Mouse (Mus musculus) colon, adult 2 months (tissue): Measurements from ENCODE around the gene Hipk1. TPM values are rescaled to one million over a fixed set of nuclear protein-coding genes. Genes with fewer than 3 reads are reported as not detected.

Source experiments
- polyA plus RNA-seq: library from polyadenylated mRNA; depleted of rRNA; stranded (reverse); fragments of >200 nt; gene quantifications from 2 replicates; pipeline ENCODE4 v1.2.3, GENCODE M21; 2012; rRNA removed

Hipk1 gene
- 71.6 and 85.3 TPM in 2 replicates for polyA plus RNA-seq

DNA sequence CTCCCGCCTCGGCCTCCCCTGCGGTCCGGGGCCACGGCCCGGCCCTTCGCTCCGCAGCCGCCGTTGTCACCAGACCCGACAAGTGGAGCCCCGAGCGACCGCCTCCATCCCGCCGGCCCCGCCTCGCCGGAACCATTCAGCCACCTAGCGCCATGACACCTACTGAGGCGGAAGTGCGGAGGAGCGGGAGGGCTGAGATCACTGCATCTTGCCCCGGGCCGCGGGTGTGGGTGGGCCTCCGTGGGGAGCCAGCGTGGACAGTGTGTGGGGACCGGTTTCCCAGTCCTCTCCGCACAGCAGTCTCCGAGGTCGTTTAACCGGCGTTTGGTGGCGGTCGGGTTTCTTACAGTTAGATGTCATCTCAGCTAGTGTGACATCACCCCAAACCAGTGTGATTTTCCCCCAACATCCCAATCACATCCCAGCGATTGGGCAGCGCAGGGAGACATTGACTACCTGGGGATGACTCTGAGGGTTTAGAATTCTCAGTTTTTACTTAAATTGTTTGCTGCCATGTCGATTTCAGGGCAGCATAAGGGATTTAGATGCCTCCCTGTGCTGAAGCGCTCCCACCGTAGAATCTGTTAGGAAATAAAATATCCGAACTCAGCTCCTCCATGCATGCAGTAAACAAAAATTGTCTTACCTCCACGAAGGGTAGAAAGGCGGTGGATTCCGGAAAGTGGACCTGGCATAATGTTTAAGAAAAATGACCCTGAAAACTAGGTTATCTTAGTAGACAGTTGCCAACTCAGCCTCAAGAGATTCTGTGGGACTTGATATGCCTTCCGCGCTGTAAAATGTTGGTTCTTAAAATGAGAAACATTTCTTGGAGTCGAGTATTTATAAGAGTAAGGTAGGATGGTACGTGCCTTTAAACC lies at the start of gene Hipk1:
Gene Hipk1 (minus strand): TSS at position 334 of the 881 bp plus-strand sequence.

DNA sequence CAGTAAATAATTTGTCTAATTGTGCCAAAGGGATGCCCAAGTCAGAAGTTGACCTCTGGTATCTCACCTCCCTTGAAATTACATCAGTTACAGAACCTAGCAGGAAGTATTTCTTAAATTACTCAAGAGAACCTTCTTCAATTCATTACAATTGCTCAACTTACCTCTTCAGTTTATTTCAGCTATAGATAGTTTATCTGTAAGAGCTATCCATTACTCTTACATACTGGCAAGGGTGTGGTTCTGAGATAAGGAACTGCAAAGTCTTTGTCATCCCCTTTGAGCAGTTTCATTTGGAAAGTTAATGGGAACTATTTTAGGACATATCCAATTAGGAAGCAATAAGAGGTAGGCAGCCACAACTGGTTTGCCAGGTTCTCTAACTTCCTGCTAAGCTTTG lies 41.1 kb upstream of the Hipk1 start, which contains the start of gene Bcl2l15:
Gene Bcl2l15 (plus strand): TSS at position 176 of the 400 bp plus-strand sequence.

DNA sequence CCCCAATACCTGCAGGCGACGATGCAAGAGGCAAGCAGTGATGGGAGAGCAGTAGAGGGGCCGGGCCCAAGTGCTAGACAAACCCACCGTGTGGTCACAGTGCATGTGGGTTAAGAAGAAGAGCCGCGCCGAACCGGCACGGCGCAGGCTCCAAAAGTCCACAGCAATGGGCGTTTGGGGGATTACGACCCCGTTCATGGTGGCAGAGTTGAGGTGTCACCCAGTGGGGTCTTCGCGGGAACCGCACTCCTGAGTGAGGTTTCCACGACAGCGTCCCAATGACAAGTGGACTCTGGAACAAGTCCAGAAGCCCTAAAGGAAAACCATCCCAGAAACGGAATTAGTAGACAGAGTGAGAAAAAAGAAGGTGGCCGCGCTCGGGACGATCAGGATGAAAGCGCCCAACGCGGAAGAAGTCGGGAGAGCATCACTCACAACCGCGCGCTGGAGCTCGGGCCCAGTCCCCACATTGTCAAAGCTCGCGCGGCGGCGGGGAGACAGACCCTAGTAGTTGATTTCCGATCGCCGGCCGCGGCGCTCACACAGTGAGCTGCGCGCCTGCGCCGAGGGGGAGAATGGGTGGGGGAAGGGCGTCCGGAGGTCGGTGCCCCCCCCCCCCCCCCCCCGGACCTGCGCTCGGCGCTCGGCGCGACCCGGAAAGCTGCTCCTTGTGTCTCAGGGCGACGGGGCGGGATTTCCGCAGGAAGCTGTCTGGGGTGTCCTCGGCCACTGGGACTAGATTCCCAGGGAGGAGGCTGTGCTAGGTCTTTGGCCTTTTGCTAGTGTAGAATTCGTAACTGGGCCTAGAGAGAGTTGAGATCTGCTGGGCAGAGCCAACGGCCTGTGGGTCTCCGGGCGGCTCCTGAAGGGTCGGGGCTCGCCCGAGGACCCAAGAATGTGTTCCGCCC lies 17.8 kb upstream of the Hipk1 start, which contains the start of the genes Dclre1b, Ap4b1 and Gm43064:
Gene Dclre1b (minus strand): TSS at position 554 of the 908 bp plus-strand sequence.
Gene Ap4b1 (plus strand): TSS at position 630 of the 908 bp plus-strand sequence.
Gene Gm43064 (plus strand): TSS at position 683 of the 908 bp plus-strand sequence.

DNA sequence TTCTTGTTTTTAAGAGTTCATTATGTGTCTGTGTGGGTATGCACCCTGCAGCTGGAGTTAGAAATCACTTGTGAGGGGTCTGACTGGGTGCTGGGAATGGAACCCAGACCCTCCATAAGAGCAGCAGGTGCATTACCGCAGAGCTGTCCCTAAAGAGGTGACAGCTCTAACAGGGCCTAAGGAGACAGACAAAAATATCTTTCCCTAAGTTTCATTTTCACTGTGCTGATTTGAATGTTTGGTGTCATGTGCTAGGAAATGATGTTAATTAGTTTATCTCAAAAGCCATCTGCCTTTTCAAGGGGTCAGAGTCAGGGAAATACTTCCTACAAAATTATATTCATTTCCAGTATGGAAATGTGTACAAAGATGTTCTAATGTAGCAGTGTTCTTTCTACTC lies 52.0 kb downstream of the Hipk1 start, which contains the start of gene Gm10964:
Gene Gm10964 (plus strand): TSS at position 38 of the 400 bp plus-strand sequence.

DNA sequence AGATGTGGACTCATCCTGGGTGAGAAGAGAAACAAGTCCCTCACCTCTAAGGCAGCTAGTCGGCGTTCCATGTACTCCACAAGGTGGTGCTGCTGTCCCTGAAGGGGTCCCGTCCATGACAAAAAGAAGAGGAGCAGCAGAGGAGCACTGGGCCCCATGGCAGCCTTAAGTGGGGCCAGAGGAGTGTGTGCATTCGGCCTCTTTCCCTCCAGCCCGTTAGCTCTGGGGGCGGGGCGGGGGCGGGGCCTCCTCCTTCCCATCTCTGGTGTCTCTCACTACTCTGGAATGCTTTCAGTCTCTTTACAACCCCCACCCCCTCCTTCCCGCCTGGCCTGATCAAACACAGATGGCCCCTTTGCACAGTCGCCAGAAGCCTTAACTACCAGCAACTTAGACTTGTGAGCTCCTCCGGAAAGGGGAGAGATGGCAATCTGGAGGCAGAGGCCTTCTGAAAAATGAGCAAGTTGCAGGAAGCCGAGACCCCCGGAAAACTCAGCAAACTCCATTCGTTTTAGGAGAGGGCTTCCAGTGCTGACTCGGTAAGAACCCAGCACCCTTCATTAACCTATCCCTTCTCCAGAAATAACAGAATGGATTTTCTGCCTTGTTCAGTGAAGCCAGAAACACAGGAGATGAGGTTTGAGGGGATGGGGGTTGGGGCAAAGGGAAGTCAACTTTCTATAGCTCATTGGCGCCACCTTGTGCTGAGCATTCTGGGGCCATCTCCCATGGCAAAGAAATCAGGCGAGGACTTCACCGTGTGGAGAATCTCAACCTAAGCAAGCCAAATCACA lies 53.4 kb downstream of the Hipk1 start, which contains the start of gene Olfml3:
Gene Olfml3 (minus strand): TSS at position 224 of the 794 bp plus-strand sequence.

Other genes with a start within 250 kb of the Hipk1 start
- 2.2 and 2.3 TPM in 2 replicates for gene Syt6, start 216.3 kb downstream of the Hipk1 start, polyA plus RNA-seq
- not detected in 2 replicates for gene Atg4a-ps, start 145.5 kb downstream of the Hipk1 start, polyA plus RNA-seq
- gene Olfml3, start 53.6 kb downstream of the Hipk1 start, polyA plus RNA-seq, result 8.6 and 9.5 TPM in 2 replicates
- gene Gm10964, start 52.2 kb downstream of the Hipk1 start, polyA plus RNA-seq, result not detected in 2 replicates
- gene Dclre1b, start 17.9 kb upstream of the Hipk1 start, polyA plus RNA-seq, result 16.0 and 19.6 TPM in 2 replicates
- gene Ap4b1, start 18.0 kb upstream of the Hipk1 start, polyA plus RNA-seq, result 9.0 and 9.1 TPM in 2 replicates
- not detected in 2 replicates for gene Gm43064, start 18.0 kb upstream of the Hipk1 start, polyA plus RNA-seq
- gene Bcl2l15, start 41.0 kb upstream of the Hipk1 start, polyA plus RNA-seq, result not detected in 2 replicates
- gene Ptpn22, start 68.2 kb upstream of the Hipk1 start, polyA plus RNA-seq, result 0.74 and 1.3 TPM in 2 replicates
- gene Rsbn1, start 122.6 kb upstream of the Hipk1 start, polyA plus RNA-seq, result 3.1 and 3.2 TPM in 2 replicates
- 4.4 and 5.5 TPM in 2 replicates for gene Phtf1, start 176.5 kb upstream of the Hipk1 start, polyA plus RNA-seq